Mouse (Mus musculus): ENCODE results near the gene Acly. TPM values are rescaled to one million over a fixed set of nuclear protein-coding genes. Genes with fewer than 3 reads are reported as not detected.

Acly gene
- polyA plus RNA-seq (2017; shearing (Covaris generic)) = 10 to 100 TPM; 72.3 to 78.0 (median 76.2) TPM

DNA sequence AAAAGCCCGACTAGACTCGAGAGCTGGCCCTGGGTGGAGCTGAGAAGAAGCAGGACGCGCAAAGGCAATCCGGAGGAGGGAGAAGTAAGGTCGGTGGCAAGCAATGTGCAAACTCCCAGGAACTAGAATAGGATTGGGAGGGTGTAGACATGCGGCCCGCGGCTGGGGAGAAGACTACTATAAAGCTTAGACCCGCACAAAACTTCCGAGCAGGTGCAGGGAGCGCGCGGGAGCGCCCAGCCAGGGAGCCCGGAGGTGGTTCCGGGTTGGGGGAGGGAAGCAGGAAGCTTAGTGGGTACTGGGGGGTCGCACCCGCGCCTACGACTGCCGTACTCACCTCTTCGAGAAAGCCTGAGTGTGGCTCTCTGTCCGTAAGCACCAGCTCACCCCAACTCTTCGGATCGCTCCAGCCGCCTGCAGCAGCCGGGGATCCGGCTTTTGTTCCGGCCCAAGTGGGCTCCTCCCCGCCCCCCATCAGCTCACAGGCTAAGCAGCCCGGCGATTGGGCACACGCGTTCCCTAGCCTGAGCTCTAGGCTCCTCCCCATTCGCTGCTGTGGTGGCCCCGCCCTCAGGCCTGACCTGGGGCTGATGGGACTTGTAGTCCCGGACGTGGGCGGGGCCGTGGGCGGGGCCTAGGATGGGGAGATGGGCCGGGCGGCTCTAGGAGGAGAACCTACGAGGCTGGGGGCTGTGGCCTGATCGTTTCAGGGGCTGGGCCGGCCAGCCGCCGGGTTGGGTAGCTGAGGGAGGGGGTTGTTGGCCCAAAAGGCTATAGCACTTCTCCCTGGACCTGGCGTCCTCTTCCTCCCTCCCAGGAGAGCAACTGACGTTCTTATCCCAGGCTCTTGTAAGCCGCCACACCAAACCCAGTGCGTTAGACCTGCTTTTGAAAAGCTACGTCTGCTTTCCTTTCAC lies at the start of gene Acly:
Acly (minus strand) TSS at position 543 of the 917 bp plus-strand sequence.
- ATAC-seq = peak; percentile 99

DNA sequence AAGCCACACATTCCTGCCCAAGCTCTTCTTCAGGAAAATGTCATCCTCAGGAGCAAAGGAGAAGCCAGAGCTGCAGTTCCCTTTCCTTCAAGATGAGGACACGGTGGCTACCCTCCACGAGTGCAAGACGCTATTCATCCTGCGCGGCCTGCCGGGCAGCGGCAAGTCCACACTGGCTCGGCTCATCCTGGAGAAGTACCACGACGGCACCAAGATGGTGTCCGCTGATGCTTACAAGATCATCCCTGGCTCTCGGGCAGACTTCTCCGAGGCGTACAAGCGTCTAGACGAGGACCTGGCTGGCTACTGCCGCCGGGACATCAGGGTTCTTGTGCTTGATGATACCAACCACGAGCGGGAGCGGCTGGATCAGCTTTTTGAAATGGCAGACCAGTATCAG lies 48.5 kb upstream of the Acly start:
- ATAC-seq = no peak

DNA sequence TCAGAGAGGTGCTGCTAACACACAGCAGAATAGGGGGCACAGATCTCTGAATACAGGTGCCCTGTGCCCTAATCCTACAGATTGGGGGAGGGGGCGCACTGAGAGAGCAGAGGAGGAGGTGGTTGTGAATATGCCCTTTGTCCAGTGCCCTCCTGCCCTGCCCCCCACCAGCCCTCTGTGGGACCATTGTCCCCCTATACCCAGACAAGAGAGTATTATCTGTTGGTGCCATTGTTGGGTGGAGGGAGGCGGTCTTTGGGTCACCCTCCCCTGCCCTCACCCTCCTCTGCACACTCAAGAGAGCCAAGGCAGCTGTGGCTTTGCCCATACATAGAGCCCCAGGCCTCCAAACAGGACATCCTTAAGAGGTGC lies 47.7 kb upstream of the Acly start:
- ATAC-seq = no peak

- ATAC-seq = peak; percentile 57
Observed at GRCm38 (mm10) chr11:100574708-100575483, 47.1 kb upstream of the Acly start, which contains the start of gene Cnp. Gene Cnp (plus strand): TSS chr11:100574904.

DNA sequence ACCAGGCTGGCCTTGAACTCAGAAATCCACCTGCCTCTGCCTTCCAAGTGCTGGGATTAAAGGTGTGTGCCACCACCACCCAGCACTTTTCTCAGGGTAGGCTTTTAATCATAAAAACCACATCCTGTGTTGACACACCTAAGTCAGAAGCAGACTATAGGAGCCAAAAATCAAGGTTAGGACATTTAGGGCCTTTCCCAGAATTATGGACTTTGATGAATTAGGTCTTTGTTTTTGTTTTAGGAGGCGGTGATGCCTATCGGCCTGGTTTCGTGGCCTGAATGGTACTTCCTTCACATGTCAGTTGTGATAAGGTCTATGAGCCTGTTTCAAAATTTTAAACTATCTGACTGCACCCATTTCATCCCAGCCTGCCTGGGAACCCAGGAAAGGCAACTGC lies 46.4 kb upstream of the Acly start:
- ATAC-seq = peak; percentile 85

- ATAC-seq = no peak
Observed at GRCm38 (mm10) chr11:100571202-100571567, 43.4 kb upstream of the Acly start.

DNA sequence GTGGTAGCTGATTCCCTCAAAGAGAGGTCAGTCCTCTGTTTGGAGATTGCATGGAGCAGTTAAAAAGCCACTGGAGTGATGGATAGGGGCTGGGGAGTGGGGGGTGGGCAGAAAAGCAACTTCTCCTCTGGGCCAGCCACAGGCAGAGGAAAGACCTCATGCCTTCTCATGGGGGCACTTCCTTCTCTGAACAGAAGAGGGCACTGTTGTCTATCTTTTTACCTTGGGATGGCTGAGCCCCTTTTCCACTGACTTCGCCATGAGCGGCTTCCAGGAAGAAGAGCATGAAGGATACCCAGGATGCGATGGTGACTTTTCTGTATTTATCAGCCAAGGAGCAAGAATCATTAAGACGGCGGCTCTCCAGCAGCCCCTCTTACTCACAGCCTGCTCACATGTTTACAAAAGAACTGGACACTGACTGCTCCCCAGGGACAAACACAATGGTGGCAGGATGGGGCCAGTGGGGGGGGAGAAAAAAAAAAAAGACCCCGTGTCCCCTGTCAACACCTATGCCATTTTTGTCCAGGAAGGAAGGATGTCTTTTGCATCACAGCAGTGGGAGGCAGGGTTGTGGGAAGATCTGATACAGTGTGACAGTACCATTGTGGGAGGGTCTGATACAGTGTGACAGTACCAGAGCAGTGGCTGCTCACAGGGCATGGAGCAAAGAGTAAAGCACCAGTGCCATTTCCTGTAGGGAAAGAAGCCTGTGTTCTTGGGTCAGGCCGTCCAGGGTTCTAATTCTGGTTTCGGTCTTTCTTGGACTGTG lies 42.8 kb upstream of the Acly start:
- ATAC-seq = no peak

DNA sequence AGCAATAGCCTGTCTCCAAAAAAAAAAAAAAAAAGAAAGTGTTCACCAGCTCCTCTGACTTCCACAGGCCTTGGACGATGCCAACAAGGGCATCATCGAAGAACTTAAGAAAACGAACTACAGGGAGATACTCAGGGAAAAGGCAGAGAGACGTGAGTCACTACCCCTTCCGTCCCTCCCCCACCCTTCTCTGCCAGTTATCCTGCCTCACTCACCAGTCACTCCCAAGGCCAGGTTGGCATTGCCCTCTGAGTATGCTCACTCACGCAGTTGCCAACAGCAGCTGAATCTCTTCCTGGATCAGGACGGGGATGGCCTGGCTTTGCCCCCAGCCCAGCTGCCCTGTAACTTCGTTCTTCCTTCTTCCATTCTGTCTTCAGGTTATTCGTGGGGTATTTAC lies 42.0 kb upstream of the Acly start:
- no peak for ATAC-seq

- no peak for ATAC-seq
Observed at GRCm38 (mm10) chr11:100568692-100569091, 40.9 kb upstream of the Acly start.

DNA sequence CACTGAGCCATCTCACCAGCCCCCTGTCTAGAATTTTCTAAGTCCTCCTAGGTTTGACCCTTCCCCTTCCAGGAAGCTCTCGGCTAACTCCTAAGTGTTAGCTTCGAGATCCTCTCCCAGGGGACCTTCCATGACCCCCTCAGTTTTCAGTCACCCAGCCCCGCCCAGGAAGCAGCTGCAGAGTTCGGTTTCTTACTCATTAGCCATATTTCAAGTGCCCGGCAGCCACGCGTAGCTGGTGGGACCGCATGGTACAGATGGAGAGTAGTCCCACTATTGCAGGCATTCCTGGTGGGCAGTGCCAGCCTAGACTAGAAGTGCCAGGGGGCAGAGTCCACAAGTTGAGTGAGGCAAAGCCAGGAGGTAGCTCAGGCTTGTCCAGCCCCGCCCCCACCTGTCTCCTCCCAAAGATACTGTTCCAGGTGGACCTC lies 40.0 kb upstream of the Acly start:
- ATAC-seq = no peak

DNA sequence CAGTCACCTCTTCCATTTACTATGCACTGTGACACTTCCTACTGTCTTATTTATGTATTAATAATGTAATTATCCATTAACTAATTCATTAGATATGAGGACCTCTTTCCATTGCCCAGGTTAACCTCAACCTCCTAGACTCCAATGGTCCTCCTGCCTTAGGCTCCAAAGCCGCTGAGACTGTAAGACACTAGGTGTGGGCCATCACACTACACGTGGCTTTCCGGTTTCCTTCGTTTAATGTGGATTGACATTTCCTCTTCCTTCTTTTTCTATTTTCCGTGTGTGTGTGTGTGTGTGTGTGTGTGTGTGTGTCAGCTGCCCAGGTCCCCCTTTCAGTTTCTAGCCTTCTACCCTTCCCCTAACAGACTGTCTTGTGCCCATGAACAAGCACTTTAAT lies 39.4 kb upstream of the Acly start:
- ATAC-seq = no peak

DNA sequence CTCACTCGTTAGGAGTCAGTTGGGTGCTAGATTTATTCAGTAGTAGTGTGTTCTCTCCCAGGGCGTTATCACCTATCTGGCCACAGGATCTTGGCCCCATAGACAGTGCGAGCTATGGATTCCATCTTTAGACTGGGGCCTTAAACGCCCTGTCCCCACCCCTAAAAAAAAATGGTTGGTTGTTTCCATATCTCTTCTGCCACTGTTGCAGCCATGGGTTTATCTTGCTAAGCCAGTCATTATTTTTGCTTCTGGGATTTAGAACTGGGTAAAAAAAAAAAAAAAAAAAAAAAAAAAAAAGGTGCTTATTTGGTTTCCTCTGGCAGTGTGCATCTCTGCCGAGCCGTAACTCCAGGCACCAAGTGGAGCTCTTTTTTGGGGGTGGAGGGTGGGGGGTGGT lies 36.9 kb upstream of the Acly start:
- no peak for ATAC-seq

DNA sequence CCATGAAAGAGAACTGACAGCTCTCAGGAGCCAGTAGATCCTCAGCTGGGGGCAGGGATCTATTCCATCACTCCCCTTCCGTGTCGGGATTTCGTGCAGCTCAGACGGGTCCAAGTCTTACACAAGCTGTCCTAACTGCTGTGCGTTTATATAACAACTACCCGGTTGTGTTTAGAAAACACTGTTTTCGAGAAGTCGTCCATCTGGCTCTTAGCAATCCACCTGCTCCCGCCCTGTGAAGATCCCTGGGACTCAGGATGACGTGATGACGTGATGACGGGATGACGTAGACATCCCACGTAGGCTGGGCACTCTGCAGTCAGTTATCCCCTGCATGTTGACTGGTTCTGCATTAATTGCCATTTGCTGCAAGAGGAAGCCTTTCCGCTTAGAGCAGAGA lies 36.5 kb upstream of the Acly start:
- no peak for ATAC-seq

GRCm38 (mm10) chr11:100561748-100562147 lies 33.9 kb upstream of the Acly start:
- no peak for ATAC-seq

DNA sequence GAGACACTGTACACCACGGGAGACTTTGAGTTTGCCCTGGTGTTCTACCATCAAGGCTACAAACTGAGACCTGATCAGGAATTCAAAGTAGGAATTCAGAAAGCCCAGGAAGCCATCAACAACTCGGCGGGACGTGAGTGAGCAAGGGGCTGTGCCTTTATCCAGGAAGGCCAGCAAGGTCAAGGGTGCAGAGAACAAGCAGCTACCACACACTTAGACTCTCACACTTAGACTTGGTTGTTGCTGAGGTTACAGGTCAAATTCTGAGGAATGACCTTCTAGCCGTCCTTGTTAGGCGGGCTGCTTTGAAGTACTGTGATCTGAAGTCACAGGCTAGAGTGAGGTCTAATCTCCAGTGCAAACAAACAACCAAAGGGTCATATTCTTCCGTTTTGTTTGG lies 31.7 kb upstream of the Acly start:
- ATAC-seq = no peak

DNA sequence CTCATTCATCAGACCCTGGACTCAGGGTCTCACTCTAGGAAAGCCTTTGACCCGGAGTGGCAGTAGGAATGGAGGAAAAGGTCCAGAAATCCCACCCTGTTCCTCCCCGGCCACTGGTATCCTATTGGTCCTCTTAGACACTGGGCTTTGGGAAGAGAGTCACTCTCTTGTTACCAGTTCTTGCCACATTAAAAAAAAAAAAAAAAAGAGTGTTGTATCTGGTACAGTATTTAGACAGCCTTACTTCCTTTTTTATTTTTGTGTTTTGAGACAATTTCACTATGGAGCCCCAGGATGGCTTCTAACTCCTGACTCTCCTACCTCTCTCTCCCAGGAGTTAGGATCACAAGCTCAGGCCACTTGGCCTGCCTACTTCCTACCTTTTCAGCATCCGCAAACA lies 29.8 kb upstream of the Acly start:
- no peak for ATAC-seq

GRCm38 (mm10) chr11:100555583-100555982 lies 27.8 kb upstream of the Acly start:
- ATAC-seq = peak; percentile 77

GRCm38 (mm10) chr11:100552842-100553241 lies 25.0 kb upstream of the Acly start:
- ATAC-seq = no peak

- ATAC-seq = no peak
Observed at GRCm38 (mm10) chr11:100550101-100550500, 22.3 kb upstream of the Acly start.

DNA sequence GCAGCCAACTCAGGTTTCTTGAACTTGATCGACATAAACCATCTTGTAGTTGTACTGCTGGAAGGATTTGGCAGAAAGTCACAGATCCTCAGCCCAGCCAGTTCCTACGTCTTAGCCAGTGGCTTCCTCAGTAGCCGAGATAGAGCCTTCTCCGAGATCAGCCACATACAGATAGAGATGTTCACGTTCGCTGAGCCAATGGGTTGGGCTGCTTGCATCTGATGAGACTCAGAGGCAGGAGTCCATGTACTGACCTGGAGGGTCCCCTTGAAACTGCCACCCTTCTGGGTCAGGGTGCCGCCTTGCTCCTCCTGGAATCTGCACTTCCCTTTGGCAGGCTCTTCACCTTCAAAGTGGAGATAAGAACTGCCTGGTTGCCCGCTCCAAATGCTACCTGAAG lies 21.7 kb upstream of the Acly start:
- no peak for ATAC-seq

GRCm38 (mm10) chr11:100548141-100548540 lies 20.3 kb upstream of the Acly start:
- no peak for ATAC-seq

GRCm38 (mm10) chr11:100546955-100547354 lies 19.2 kb upstream of the Acly start:
- no peak for ATAC-seq

- ATAC-seq = no peak
Observed at GRCm38 (mm10) chr11:100545746-100546085, 17.9 kb upstream of the Acly start.
